25 mouse cellular contexts compared by ENCODE assay signal in genomic region chr6:8458596-8458995, GRCm38 (mm10). TPM values are rescaled to one million over a fixed set of nuclear protein-coding genes. Genes with fewer than 3 reads are reported as not detected.
DNase-seq lines count a peak whose midpoint lies in the region; ATAC-seq and TF ChIP-seq lines count a peak whose summit lies in the region.
"Had no signal": no experiment of that assay in that cellular context is flagged by ENCODE, and none has a peak within 500 bp of the region (broad histone marks: within the 10 kb centered on the region; RNA-seq: fewer than 3 reads in every experiment).

No protein-coding gene starts in this region.

- TF ChIP-seq EP300 in liver, postnatal 0 days (IDR thresholded peaks at IDR 0.05; ENCODE audit: low read depth), result no peak

- TF ChIP-seq CTCF in liver, adult 2 months (IDR thresholded peaks at IDR 0.05; ENCODE audit: low read depth, low read length), result no peak
- no peak for TF ChIP-seq CTCF in liver, postnatal 0 days (IDR thresholded peaks at IDR 0.05; ENCODE audit: low read depth)
- TF ChIP-seq CTCF in midbrain, postnatal 0 days (IDR thresholded peaks at IDR 0.05), result no peak

- H3K4me1 ChIP-seq in liver, adult 2 months (ENCODE audit: control insufficient read depth, insufficient read depth, low read length), result peaks cover 11% of the 10 kb centered on the region; the same call in 1 of the 2 replicates
- no peaks in the 10 kb centered on the region for H3K4me1 ChIP-seq in liver, postnatal 0 days (ENCODE audit: insufficient read depth)
- no peaks in the 10 kb centered on the region for H3K4me1 ChIP-seq in midbrain, postnatal 0 days (ENCODE audit: insufficient read depth, low read length)
- H3K4me1 ChIP-seq in forebrain, embryonic 10.5 days, result no peaks in the 10 kb centered on the region
- H3K4me1 ChIP-seq: embryonic facial prominence, embryonic 13.5 days; embryonic facial prominence, embryonic 15.5 days; forebrain, embryonic 12.5 days had no signal

- H3K9me3 ChIP-seq in liver, postnatal 0 days (ENCODE audit: low read length), result 0 out of 2 replicates have a peak, but pooled peaks cover under 1% of the 10 kb centered on the region
- no peaks in the 10 kb centered on the region for H3K9me3 ChIP-seq in midbrain, postnatal 0 days (ENCODE audit: low read length)
- H3K9me3 ChIP-seq in forebrain, embryonic 10.5 days, result no peaks in the 10 kb centered on the region
- H3K9me3 ChIP-seq: embryonic facial prominence, embryonic 15.5 days; forebrain, embryonic 12.5 days had no signal

- H3K4me2 ChIP-seq in liver, postnatal 0 days (ENCODE audit: low read depth, low read length), result no peak overlapping the region
- no peak overlapping the region for H3K4me2 ChIP-seq in midbrain, postnatal 0 days (ENCODE audit: low read depth, low read length, poor library complexity, severe bottlenecking)
- H3K4me2 ChIP-seq: embryonic facial prominence, embryonic 13.5 days; embryonic facial prominence, embryonic 15.5 days; forebrain, embryonic 12.5 days had no signal

- no peaks in the 10 kb centered on the region for H3K27me3 ChIP-seq in liver, adult 2 months (ENCODE audit: control insufficient read depth, insufficient read depth, low read length)
- H3K27me3 ChIP-seq in liver, postnatal 0 days (ENCODE audit: insufficient read depth, low read length), result no peaks in the 10 kb centered on the region
- H3K27me3 ChIP-seq in midbrain, postnatal 0 days (ENCODE audit: insufficient read depth, low read length), result no peaks in the 10 kb centered on the region
- H3K27me3 ChIP-seq in forebrain, embryonic 10.5 days (ENCODE audit: poor library complexity, severe bottlenecking), result no peaks in the 10 kb centered on the region
- H3K27me3 ChIP-seq: embryonic facial prominence, embryonic 13.5 days; embryonic facial prominence, embryonic 15.5 days; forebrain, embryonic 12.5 days; Patski had no signal

- no peaks in the 10 kb centered on the region for H3K79me2 ChIP-seq in liver, adult 2 months (ENCODE audit: control insufficient read depth, insufficient read depth, low read length)

- H3K27ac ChIP-seq in liver, adult 2 months (replicated peaks; ENCODE audit: insufficient read depth, low read depth, low read length), result no peak overlapping the region
- no peak overlapping the region for H3K27ac ChIP-seq in liver, postnatal 0 days (ENCODE audit: low read depth)
- H3K27ac ChIP-seq in midbrain, postnatal 0 days (ENCODE audit: low read depth, low read length), result no peak overlapping the region
- no peak overlapping the region for H3K27ac ChIP-seq in forebrain, embryonic 10.5 days
- H3K27ac ChIP-seq: embryonic facial prominence, embryonic 13.5 days; embryonic facial prominence, embryonic 15.5 days; forebrain, embryonic 12.5 days had no signal

- 51% methylated on average over 4 of the region's 4 CpGs for WGBS in liver, adult 2 months
- WGBS in liver, postnatal 0 days (ENCODE audit: insufficient replicate concordance), result 86% methylated on average over 4 of the region's 4 CpGs
- 82% methylated on average over 4 of the region's 4 CpGs for WGBS in midbrain, postnatal 0 days
- 87% methylated on average over 4 of the region's 4 CpGs for WGBS in forebrain, embryonic 10.5 days

- no peaks in the 10 kb centered on the region for H3K36me3 ChIP-seq in liver, adult 2 months (ENCODE audit: control insufficient read depth, insufficient read depth, low read length)
- H3K36me3 ChIP-seq in liver, postnatal 0 days (replicated peaks; ENCODE audit: insufficient read depth, low read length), result no peaks in the 10 kb centered on the region
- no peaks in the 10 kb centered on the region for H3K36me3 ChIP-seq in midbrain, postnatal 0 days (ENCODE audit: insufficient read depth, low read length)
- H3K36me3 ChIP-seq in forebrain, embryonic 10.5 days (replicated peaks), result no peaks in the 10 kb centered on the region
- H3K36me3 ChIP-seq: embryonic facial prominence, embryonic 13.5 days; embryonic facial prominence, embryonic 15.5 days; forebrain, embryonic 12.5 days had no signal

- ATAC-seq in liver, postnatal 0 days, result no peak
- ATAC-seq in midbrain, postnatal 0 days (ENCODE audit: low FRiP score), result no peak
- ATAC-seq: activated CD4-positive, CD25-positive, alpha-beta regulatory T cell, adult 4 months; forebrain, embryonic 14.5 days; forebrain, embryonic 16.5 days; Patski had no signal

- no peak overlapping the region for H3K4me3 ChIP-seq in liver, adult 2 months (ENCODE audit: insufficient read depth, low read depth, low read length)
- no peak overlapping the region for H3K4me3 ChIP-seq in liver, postnatal 0 days (ENCODE audit: low read depth, low read length)
- no peak overlapping the region for H3K4me3 ChIP-seq in midbrain, postnatal 0 days (ENCODE audit: low read depth, low read length)
- no peak overlapping the region for H3K4me3 ChIP-seq in forebrain, embryonic 10.5 days
- H3K4me3 ChIP-seq: embryonic facial prominence, embryonic 13.5 days; embryonic facial prominence, embryonic 15.5 days; erythroblast, embryonic 14.5 days; forebrain, embryonic 12.5 days had no signal

- peak; percentile 81 for DNase-seq in liver, adult 2 months (ENCODE audit: extremely low read depth, low read depth, low spot score)
- no peak for DNase-seq in liver, postnatal 0 days
- DNase-seq in NIH3T3 (ENCODE audit: low read depth) (peak; percentile 28), MN1 (ENCODE audit: low spot score) (no peak)
- DNase-seq in fibroblast of lung, adult 2 months (ENCODE audit: low read depth), result peak; percentile 49
- DNase-seq in midbrain, postnatal 0 days (ENCODE audit: low spot score), result no peak
- no peak for DNase-seq in forebrain, embryonic 10.5 days (ENCODE audit: extremely low spot score, low spot score)
- DNase-seq: adrenal gland, adult 2 months; adrenal gland, postnatal 10 days; adrenal gland, postnatal 25 days; cerebellum, adult 11 months; cerebellum, adult 18-20 months; cerebellum, adult 8-10 months; cerebellum, adult 9-11 months; cerebellum, postnatal 14 days; cerebellum, postnatal 36 days; embryo, embryonic 11 days had no signal

- no peak overlapping the region for H3K9ac ChIP-seq in liver, adult 2 months (ENCODE audit: low read depth, low read length)
- H3K9ac ChIP-seq in liver, postnatal 0 days (replicated peaks), result no peak overlapping the region
- no peak overlapping the region for H3K9ac ChIP-seq in midbrain, postnatal 0 days (replicated peaks; ENCODE audit: low read length, poor library complexity, severe bottlenecking)
- H3K9ac ChIP-seq: embryonic facial prominence, embryonic 13.5 days; embryonic facial prominence, embryonic 15.5 days; forebrain, embryonic 12.5 days had no signal

- no peak for TF ChIP-seq POLR2A in liver, adult 2 months (IDR thresholded peaks at IDR 0.05; ENCODE audit: extremely low read depth, insufficient read depth, low read length)

RNA-seq across cellular contexts. Expression of gene Glcci1, which starts 50.8 kb away (rescaled TPM):
- total RNA-seq in liver, adult 2 months (2014; rRNA removed), result 2.1 and 3.2 TPM in 2 replicates
- 1.5 and 2.6 TPM in 2 replicates for polyA plus RNA-seq in liver, adult 2 months (2012; rRNA removed)
- 2.5 and 3.0 TPM in 2 replicates for polyA plus RNA-seq in liver, postnatal 0 days (2015; fragmentation: Nextera tagmentation; extraction: Ambion mirVana)
- 11.1 and 16.4 TPM in 2 replicates for total RNA-seq in midbrain, postnatal 0 days (2014; rRNA removed)
- 5.0 and 5.1 TPM in 2 replicates for polyA plus RNA-seq in midbrain, postnatal 0 days (2015; fragmentation: Nextera tagmentation; extraction: Ambion mirVana)
- 5.8 and 6.6 TPM in 2 replicates for polyA plus RNA-seq in forebrain, embryonic 10.5 days (2016; fragmentation: Nextera tagmentation; extraction: Ambion mirVana)

Comparison
In these comparisons a context has a peak if more than half of its experiments do, and no peak if none do; other contexts are left out.
1. DNase-seq: peak in liver, adult 2 months (single experiment), NIH3T3 (single experiment) and fibroblast of lung, adult 2 months (single experiment); none in liver, postnatal 0 days (single experiment), MN1 (single experiment), midbrain, postnatal 0 days (single experiment) and forebrain, embryonic 10.5 days (single experiment).